Mouse (Mus musculus) cerebellum, postnatal 14 days (tissue): ENCODE measurements around the gene Tspan6.

ENCODE experiments used
- DNase-seq, 2 experiments: peaks; one replicate each; pipeline ENCODE4 v3.0.0; 2021; ENCODE audit warnings: mixed read lengths in 2 of 2

Gene Tspan6

GRCm38 (mm10) chrX:133898014-133898542, at the start of gene Tspan6:
Tspan6 (minus strand) TSS chrX:133898429.
- peak; percentile 88 to 89 for DNase-seq

- DNase-seq = peak; percentile 71 to 75
Observed at GRCm38 (mm10) chrX:133947427-133947826, 49.2 kb upstream of the Tspan6 start.

GRCm38 (mm10) chrX:133939561-133939960, 41.3 kb upstream of the Tspan6 start:
- no peak for DNase-seq

- DNase-seq = no peak
Observed at GRCm38 (mm10) chrX:133936605-133937225, 38.5 kb upstream of the Tspan6 start.

GRCm38 (mm10) chrX:133931302-133932013, 33.2 kb upstream of the Tspan6 start:
- peak; percentile 37 to 39 for DNase-seq

GRCm38 (mm10) chrX:133926760-133927159, 28.5 kb upstream of the Tspan6 start:
- DNase-seq = no peak

- no peak for DNase-seq
Observed at GRCm38 (mm10) chrX:133921187-133921586, 23.0 kb upstream of the Tspan6 start.

GRCm38 (mm10) chrX:133914219-133914618, 16.0 kb upstream of the Tspan6 start:
- DNase-seq = no peak

GRCm38 (mm10) chrX:133913006-133913405, 14.8 kb upstream of the Tspan6 start:
- DNase-seq = no peak

- no peak for DNase-seq
Observed at GRCm38 (mm10) chrX:133911397-133912103, 13.3 kb upstream of the Tspan6 start.

GRCm38 (mm10) chrX:133908261-133908660, 10.0 kb upstream of the Tspan6 start, which contains the start of gene Srpx2:
Srpx2 (plus strand) TSS chrX:133908426.
- DNase-seq = no peak

- DNase-seq = peak in 1 of 2 experiments; percentile 3
Observed at GRCm38 (mm10) chrX:133888111-133888510, 10.1 kb downstream of the Tspan6 start.

GRCm38 (mm10) chrX:133887308-133887707, 10.9 kb downstream of the Tspan6 start:
- no peak for DNase-seq

GRCm38 (mm10) chrX:133869743-133870142, 28.5 kb downstream of the Tspan6 start:
- DNase-seq = no peak

- DNase-seq = no peak
Observed at GRCm38 (mm10) chrX:133853637-133854036, 44.6 kb downstream of the Tspan6 start.

GRCm38 (mm10) chrX:133850680-133851079, 47.5 kb downstream of the Tspan6 start, which contains the start of gene Tnmd:
Tnmd (plus strand) TSS chrX:133850980.
- no peak for DNase-seq
